Mouse (Mus musculus): ENCODE data around the gene Magi1.

The Magi1 gene

GRCm38 (mm10) chr6:94158119-94158848 is 125.4 kb downstream of the Magi1 start:
- DNase-seq (ENCODE audit: low read depth): no peak

DNA sequence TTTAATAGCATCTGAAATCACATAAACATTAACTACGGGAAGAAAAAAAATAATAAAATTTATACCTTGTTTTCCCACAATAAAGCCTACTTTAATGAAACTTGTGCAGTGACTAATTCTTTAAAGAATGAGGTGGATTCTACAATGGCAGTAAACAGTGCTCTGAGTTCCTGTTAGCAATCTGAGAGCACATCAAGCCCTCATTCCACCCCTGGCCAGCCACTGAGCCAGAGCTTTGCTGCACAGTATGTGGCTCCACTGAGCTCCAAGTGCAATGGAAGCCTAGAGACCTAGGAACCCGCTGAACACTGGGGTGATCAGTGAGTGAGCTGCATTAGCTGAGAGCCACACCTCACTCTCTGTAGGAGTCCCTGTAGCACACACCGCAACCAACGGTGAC is 127.7 kb downstream of the Magi1 start:
- DNase-seq (ENCODE audit: low read depth): no peak

DNA sequence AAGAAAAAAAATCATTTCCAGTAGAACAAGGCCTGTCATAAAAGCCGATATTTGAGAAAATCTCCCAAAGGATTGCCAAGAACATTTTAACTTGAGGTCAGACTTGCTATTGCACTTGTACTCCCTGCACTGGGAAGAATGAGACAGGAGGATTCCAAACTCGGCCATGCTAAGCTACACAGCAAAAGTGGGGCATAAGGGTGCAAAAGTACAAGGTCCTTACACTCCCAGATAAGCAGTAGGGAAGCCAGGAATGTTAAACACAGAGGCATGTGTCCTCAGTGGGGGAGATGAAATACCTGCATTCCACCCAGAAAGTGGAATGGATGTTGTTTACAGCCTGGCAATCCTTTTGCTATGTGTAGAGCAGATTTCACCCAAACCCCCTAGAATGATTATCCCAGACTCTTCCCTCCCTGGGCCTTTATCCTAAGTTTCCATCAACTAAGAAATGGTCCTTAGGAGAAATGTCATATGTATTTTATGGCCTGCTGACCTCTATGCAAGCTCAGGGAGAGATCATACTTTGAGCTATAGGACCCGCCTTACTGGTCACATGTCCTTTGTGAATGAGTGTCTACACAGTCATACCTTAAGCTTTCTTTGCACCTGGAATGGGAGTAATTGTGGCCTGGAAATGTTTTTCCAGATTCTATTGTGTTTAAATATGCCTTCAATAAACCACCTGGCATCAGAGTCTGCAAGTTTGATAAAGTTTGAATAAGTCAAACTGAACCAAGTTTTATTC is 128.7 kb downstream of the Magi1 start:
- DNase-seq (ENCODE audit: low read depth): no peak

DNA sequence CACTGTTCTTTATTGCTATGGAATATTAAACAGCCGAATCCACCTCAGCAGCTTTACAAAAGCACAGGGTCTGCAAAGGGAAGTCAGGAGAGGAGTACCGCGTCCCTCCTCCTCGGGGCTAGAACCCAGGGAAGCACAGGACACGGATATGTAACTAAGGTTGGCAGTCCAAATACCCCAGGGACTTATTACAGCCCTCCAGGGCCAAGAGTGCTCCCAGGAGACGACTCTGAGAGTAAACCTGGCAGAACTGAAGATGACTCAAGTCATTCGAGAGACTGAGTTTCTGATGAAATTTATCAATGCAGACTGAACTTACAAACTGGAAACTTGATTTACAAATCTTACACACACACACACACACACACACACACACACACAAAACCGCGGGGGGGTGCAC is 130.8 kb downstream of the Magi1 start:
- DNase-seq (ENCODE audit: low read depth): no peak

GRCm38 (mm10) chr6:94150876-94151275 is 132.8 kb downstream of the Magi1 start:
- DNase-seq (ENCODE audit: low read depth): no peak

DNA sequence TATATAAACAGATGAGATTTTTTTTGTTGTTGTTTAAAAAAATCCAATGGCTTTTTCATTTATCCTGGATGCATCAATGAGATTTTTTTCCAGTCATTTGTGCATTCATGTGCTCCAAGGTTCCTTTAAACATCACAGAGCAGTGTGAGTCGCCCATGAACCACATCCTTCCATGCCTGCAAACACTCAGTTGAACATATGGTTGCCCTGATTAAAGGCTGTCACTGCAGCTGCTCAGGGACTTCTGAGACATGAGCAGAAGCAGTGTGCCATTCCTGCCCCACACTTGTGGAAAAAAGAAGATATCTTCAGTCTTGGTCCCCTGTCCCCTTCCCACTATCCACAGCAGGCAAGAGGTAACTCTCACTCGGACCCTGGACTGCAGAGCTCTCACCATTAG is 133.9 kb downstream of the Magi1 start:
- no peak for DNase-seq (ENCODE audit: low read depth)

- DNase-seq (ENCODE audit: low read depth): no peak
These were observed 137.6 kb downstream of the Magi1 start for GRCm38 (mm10) chr6:94146206-94146493.

DNA sequence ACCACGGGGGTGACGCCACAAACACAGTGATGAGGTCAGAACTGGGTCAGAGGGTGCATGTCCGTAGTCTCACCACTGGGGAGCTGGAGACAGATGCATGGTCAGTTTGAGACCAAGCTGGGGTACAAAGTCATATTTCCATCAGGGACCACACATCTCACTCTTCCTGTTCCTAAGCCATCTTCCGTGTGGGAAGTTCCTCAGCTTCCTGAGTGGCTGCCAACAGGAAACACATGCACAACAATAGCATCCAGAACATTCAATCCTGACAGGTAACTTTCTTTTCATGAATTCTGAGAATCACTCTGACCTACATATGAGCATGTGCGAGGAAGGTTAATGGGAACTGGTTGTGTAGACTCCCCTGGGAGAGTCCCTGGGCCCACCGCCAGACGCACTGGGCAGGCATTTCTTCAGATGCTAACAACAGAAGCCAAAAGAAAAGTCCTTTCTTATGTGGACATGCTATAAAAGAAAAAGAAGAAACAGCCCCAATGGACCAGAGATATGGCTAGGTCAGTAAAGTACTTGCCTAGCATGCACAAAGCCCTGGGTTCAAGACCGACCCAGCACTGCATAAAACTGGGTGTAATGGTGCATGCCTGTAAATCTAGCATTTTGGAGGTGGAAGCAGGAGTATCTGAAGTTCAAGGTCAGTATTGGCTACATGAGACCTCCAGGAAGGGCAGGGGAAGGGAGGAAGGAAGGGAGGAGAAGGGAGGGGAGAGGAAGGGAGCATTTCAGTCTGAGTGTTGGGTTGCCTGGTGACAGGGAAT is 138.1 kb downstream of the Magi1 start:
- no peak for DNase-seq (ENCODE audit: low read depth)

GRCm38 (mm10) chr6:94142493-94142892 is 141.2 kb downstream of the Magi1 start:
- no peak for DNase-seq (ENCODE audit: low read depth)

DNA sequence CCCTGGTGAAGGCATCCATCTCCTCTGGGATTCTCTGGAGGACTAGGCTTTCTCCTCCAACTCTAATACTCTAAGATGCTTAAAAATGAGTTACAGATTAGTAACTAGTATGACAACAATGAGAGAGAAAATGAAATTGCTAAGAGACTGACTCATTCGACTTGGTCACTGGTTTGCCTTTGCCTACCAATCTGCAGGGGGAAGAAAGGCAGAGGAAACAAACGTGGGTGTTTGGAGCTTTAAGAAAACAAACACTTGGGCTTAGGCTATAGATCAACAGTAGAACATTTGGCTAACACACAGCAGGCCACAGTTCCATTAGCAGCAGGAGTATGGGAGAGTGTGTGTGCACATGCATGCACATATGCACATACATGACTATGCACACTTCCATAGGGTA is 142.2 kb downstream of the Magi1 start:
- DNase-seq (ENCODE audit: low read depth): no peak

DNA sequence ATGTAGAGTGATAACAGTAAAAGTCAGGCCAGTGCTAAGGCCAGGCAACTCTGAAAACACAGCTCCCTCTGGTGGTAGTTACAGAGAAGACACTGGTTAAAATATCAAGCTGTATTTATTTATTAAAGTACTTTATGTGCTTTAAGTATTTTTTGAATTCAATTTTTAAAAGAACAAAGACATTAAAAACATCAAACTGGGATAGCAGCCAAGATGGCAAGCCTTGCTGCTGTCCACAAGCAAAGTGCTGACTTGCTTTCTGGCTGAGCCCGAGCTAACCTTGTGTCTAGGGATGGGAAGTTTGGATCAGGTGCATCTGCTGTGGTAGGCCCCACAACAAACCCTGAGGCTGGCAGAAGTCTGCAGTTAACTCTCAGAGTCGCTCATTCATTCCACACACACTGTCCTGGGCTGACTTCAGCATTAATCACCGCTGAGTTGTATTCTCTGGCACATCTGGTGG is 143.7 kb downstream of the Magi1 start:
- DNase-seq (ENCODE audit: low read depth): no peak

DNA sequence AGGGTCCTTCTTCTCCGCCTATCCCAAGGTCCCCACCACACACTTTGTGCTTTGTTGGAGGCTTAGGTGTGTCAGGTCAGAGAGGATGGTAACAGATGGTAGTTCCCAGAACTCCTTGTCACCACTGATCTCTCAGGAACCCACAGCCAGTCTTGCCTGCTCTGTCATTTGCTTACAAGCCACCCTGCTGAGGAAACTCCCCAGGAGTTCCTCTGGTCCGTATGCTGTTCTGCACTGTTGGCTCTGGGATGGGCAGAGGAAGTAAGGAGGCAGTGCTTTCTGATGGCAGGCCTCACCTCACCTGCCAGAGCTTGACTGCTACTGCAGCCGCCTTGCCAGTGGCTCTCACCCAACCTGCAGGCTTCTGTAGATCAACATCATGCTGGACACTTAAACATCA is 147.0 kb downstream of the Magi1 start:
- no peak for DNase-seq (ENCODE audit: low read depth)

GRCm38 (mm10) chr6:94134159-94134558 is 149.6 kb downstream of the Magi1 start:
- DNase-seq (ENCODE audit: low read depth): no peak

DNA sequence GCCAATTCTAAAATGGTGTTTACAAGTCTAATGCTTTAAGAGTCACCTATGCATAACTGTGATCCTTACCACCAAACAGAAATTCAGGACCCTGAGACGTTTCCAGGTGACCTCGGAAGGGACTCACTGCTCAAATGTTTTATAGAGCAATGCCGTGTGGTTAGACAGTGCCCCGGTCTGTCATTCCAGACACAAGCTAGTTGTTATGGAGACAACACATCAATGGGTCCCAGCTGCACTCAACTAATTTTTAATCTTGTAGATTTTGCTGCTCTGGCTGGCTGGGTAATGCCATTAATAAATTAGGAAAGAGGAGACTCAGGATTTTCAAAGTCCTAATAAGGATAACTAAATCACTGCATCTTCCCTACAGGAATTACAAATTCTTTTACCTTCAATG is 151.7 kb downstream of the Magi1 start:
- DNase-seq (ENCODE audit: low read depth): no peak

GRCm38 (mm10) chr6:94130389-94130788 is 153.3 kb downstream of the Magi1 start:
- DNase-seq (ENCODE audit: low read depth): no peak

DNA sequence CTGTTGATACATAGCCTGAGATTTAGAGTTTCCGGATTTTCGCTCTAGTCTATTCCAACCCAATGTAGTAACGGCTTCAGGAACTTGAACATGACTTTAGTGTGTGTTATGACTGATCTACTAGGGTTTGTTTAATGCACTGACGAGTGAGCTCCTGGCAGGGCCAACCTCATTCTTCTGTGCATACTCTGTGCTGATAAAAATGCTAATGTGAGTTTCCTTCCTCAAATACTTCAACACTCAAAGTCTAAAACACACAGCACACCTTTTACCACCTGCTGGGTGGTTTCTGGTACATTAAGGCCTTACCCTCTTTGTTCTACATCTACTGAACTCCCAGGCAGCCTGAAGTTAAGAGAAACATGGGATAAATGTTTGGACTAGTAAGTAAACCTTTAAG is 157.0 kb downstream of the Magi1 start:
- no peak for DNase-seq (ENCODE audit: low read depth)

- no peak for DNase-seq (ENCODE audit: low read depth)
These were observed 158.6 kb downstream of the Magi1 start for GRCm38 (mm10) chr6:94125144-94125543.

DNA sequence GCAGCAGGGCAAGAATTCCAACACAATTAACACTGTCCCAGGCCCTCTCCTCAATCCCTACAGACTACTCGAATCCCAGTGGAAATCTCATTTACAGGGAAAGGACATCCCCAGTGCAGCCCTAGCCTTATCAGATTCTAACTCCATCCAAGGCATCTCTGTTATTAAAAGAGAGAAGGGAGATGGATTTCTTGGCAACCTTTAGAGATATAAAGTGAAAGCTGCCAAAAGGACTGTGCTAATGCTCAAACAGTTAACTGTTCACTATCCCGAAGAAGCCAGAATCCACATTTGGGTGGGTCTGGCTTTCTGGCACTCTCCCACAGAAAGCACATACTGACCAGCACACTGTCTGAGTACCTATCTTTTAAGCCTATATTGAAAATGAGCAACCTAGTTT is 159.4 kb downstream of the Magi1 start:
- DNase-seq (ENCODE audit: low read depth): no peak

GRCm38 (mm10) chr6:94122566-94123150 is 161.1 kb downstream of the Magi1 start:
- DNase-seq (ENCODE audit: low read depth): no peak

GRCm38 (mm10) chr6:94121488-94121887 is 162.2 kb downstream of the Magi1 start:
- DNase-seq (ENCODE audit: low read depth): no peak

- no peak for DNase-seq (ENCODE audit: low read depth)
These were observed 167.0 kb downstream of the Magi1 start for GRCm38 (mm10) chr6:94116434-94117432.
